Mouse (Mus musculus): ENCODE measurements around the gene Dgcr2.
A peak's percentile ranks its signal among the peaks of the same experiment; 100 is the strongest.

Gene Dgcr2

GRCm38 (mm10) chr16:17911052-17911595, 12.8 kb upstream of the Dgcr2 start, which contains the start of gene Ess2:
Gene Ess2 (minus strand): TSS chr16:17911348.
- DNase-seq, result peak; percentile 79 to 87

GRCm38 (mm10) chr16:17896091-17896490, 2.3 kb downstream of the Dgcr2 start:
- no peak for DNase-seq

- no peak for DNase-seq
These were observed 4.4 kb downstream of the Dgcr2 start, which contains the start of gene Tssk1 for GRCm38 (mm10) chr16:17893923-17894322. Gene Tssk1 (plus strand): TSS chr16:17894223.

GRCm38 (mm10) chr16:17892606-17893005, 5.8 kb downstream of the Dgcr2 start:
- no peak for DNase-seq

GRCm38 (mm10) chr16:17891567-17891959, 6.8 kb downstream of the Dgcr2 start, which contains the start of gene Gm20518:
Gene Gm20518 (minus strand): TSS chr16:17891671.
- peak; percentile 98 for DNase-seq

GRCm38 (mm10) chr16:17890917-17891566, 7.3 kb downstream of the Dgcr2 start:
- peak; percentile 34 to 39 for DNase-seq

GRCm38 (mm10) chr16:17890342-17890727, 8.0 kb downstream of the Dgcr2 start:
- no peak for DNase-seq

GRCm38 (mm10) chr16:17889689-17890341, 8.5 kb downstream of the Dgcr2 start:
- DNase-seq, result no peak

GRCm38 (mm10) chr16:17884116-17884515, 14.2 kb downstream of the Dgcr2 start:
- no peak for DNase-seq

GRCm38 (mm10) chr16:17882196-17882595, 16.2 kb downstream of the Dgcr2 start:
- DNase-seq, result no peak

GRCm38 (mm10) chr16:17879571-17879970, 18.8 kb downstream of the Dgcr2 start:
- no peak for DNase-seq

GRCm38 (mm10) chr16:17876096-17876495, 22.3 kb downstream of the Dgcr2 start:
- no peak for DNase-seq

GRCm38 (mm10) chr16:17875174-17875573, 23.2 kb downstream of the Dgcr2 start:
- DNase-seq, result no peak

- DNase-seq, result no peak
These were observed 25.4 kb downstream of the Dgcr2 start for GRCm38 (mm10) chr16:17872995-17873394.

GRCm38 (mm10) chr16:17871248-17871647, 27.1 kb downstream of the Dgcr2 start:
- DNase-seq, result no peak

- DNase-seq, result no peak
These were observed 32.6 kb downstream of the Dgcr2 start for GRCm38 (mm10) chr16:17865770-17866169.

- no peak for DNase-seq
These were observed 33.1 kb downstream of the Dgcr2 start for GRCm38 (mm10) chr16:17865293-17865692.

GRCm38 (mm10) chr16:17858592-17858991, 39.8 kb downstream of the Dgcr2 start:
- no peak for DNase-seq

- no peak for DNase-seq
These were observed 41.2 kb downstream of the Dgcr2 start for GRCm38 (mm10) chr16:17857157-17857556.

GRCm38 (mm10) chr16:17853263-17853662, 45.1 kb downstream of the Dgcr2 start:
- no peak for DNase-seq

GRCm38 (mm10) chr16:17851860-17852259, 46.5 kb downstream of the Dgcr2 start:
- DNase-seq, result no peak

- DNase-seq, result no peak
These were observed 47.0 kb downstream of the Dgcr2 start for GRCm38 (mm10) chr16:17851331-17851730.

- DNase-seq, result no peak
These were observed 48.9 kb downstream of the Dgcr2 start for GRCm38 (mm10) chr16:17849486-17849885.

- no peak for DNase-seq
These were observed 49.4 kb downstream of the Dgcr2 start for GRCm38 (mm10) chr16:17848928-17849327.

All from thymus, adult 18-20 months (tissue).